Mouse (Mus musculus) forebrain, embryonic 10.5 days (tissue): ENCODE results near the gene Gm5741. TPM values are rescaled to one million over a fixed set of nuclear protein-coding genes. Genes with fewer than 3 reads are reported as not detected.
A peak's percentile ranks its signal among the peaks of the same experiment; 100 is the strongest.

Experiments
- DNase-seq: peaks from one replicate; pipeline ENCODE4 v3.0.0-alpha.2; 2017; ENCODE audit warnings: low spot score; ENCODE audit errors: extremely low spot score
- H3K27ac ChIP-seq: fragments of 300-500 bp; sonication (generic); 2 replicates; pipeline ENCODE4 v1.5.1; 2016; ENCODE audit warnings: mild to moderate bottlenecking
- H3K27me3 ChIP-seq: fragments of 300-500 bp; sonication (generic); 2 replicates; pipeline ENCODE4 v1.6.1; 2016; ENCODE audit warnings: mild to moderate bottlenecking; ENCODE audit not compliant: poor library complexity, severe bottlenecking
- H3K36me3 ChIP-seq: fragments of 300-500 bp; sonication (generic); replicated peaks from 2 replicates; pipeline ENCODE4 v1.6.1; 2016; ENCODE audit warnings: mild to moderate bottlenecking, moderate library complexity
- H3K4me1 ChIP-seq: fragments of 300-500 bp; sonication (generic); 2 replicates; pipeline ENCODE4 v1.6.1; 2016
- H3K4me3 ChIP-seq: fragments of 300-500 bp; sonication (generic); 2 replicates; pipeline ENCODE4 v1.5.1; 2016; ENCODE audit warnings: mild to moderate bottlenecking, moderate library complexity
- H3K9me3 ChIP-seq: fragments of 300-500 bp; sonication (generic); 2 replicates; pipeline ENCODE4 v1.6.1; 2016; ENCODE audit warnings: mild to moderate bottlenecking, moderate library complexity
- WGBS: fragments of 180-500 bp; shearing (Covaris S2); methylation state at CpG from one replicate; pipeline ENCODE4 v1.1.7; 2016; 5-methylcytosine and 5-hydroxymethylcytosine counted together
- microRNA-seq: library from miRNA; unstranded; fragments of <30 nt; microRNA quantifications from one replicate; pipeline ENCODE4, GENCODE M21; 2017
- polyA plus RNA-seq: library from polyadenylated mRNA; unstranded; fragments of >200 nt; fragmentation: Nextera tagmentation; extraction: Ambion mirVana; gene quantifications from 2 replicates; pipeline ENCODE4 v1.2.1, GENCODE M21; 2016

Gene Gm5741
- polyA plus RNA-seq, 1 experiment from 2014 or later, result not detected

DNA sequence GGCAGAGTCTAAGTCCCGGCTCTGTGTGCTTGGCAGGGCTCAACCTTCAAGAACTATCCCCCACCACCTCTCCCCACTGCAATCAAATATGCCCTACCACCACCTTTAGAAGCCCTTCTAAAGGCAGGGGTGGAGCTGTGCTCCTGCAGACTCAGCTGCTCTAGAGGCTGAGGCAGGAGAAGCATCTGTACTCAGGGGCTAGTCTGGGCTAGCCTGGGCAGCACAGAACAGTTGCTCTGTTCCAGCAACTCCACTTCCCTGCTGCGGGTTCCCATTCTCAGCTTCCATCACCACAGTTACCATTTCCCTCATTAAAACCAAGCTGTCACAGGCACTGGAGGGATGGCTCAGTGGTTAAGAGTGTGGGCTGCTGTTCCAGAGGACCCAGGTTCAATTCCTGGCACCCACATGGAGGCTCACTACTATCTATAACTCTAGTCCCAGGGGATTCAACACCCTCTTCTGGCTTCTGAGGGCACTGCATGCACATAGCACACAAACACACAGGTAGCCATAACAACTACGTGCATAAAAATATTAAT is 46.2 kb downstream of the Gm5741 start:
- H3K4me3 ChIP-seq, result no peak overlapping the region
- peaks cover 76% of the 10 kb centered on the region for H3K36me3 ChIP-seq
- H3K27me3 ChIP-seq, result no peaks in the 10 kb centered on the region
- 94% methylated on average over 3 of the region's 3 CpGs for WGBS
- no peak overlapping the region for H3K27ac ChIP-seq
- H3K9me3 ChIP-seq, result no peaks in the 10 kb centered on the region
- peaks cover 33% of the 10 kb centered on the region for H3K4me1 ChIP-seq
- DNase-seq, result no peak

Small RNA genes lying within 50 kb of the gene (microRNA-seq; reads per million reads assigned to microRNA genes)
- gene Gm23388 (14.1 reads per million, percentile 25 among the genes with 10 or more reads in this experiment), gene Mir7070 (2.4 reads per million)

Other genes with a start within 250 kb of the Gm5741 start
- gene Dand5, start 245.2 kb downstream of the Gm5741 start, polyA plus RNA-seq, result 2.9 and 3.5 TPM in 2 replicates
- gene Gadd45gip1, start 236.5 kb downstream of the Gm5741 start, polyA plus RNA-seq, result 49.1 and 49.6 TPM in 2 replicates
- 130 and 137 TPM in 2 replicates for gene Rad23a, start 227.3 kb downstream of the Gm5741 start, polyA plus RNA-seq
- 735 and 764 TPM in 2 replicates for gene Calr, start 221.0 kb downstream of the Gm5741 start, polyA plus RNA-seq
- 143 and 144 TPM in 2 replicates for gene Farsa, start 211.0 kb downstream of the Gm5741 start, polyA plus RNA-seq
- gene Syce2, start 195.9 kb downstream of the Gm5741 start, polyA plus RNA-seq, result 91.1 and 92.7 TPM in 2 replicates
- gene Gcdh, start 174.1 kb downstream of the Gm5741 start, polyA plus RNA-seq, result 44.6 and 49.6 TPM in 2 replicates
- 18.3 and 24.3 TPM in 2 replicates for gene Klf1, start 166.1 kb downstream of the Gm5741 start, polyA plus RNA-seq
- gene Dnase2a, start 159.4 kb downstream of the Gm5741 start, polyA plus RNA-seq, result 7.9 and 9.2 TPM in 2 replicates
- 2.6 and 3.8 TPM in 2 replicates for gene Mast1, start 130.6 kb downstream of the Gm5741 start, polyA plus RNA-seq
- 1.3 and 1.8 TPM in 2 replicates for gene Rtbdn, start 121.0 kb downstream of the Gm5741 start, polyA plus RNA-seq
- gene Gm49661, start 98.5 kb downstream of the Gm5741 start, polyA plus RNA-seq, result not detected in 2 replicates
- 1,199 and 1,255 TPM in 2 replicates for gene Prdx2, start 98.4 kb downstream of the Gm5741 start, polyA plus RNA-seq
- gene Rnaseh2a, start 98.2 kb downstream of the Gm5741 start, polyA plus RNA-seq, result 163 and 173 TPM in 2 replicates
- gene Junb, start 89.3 kb downstream of the Gm5741 start, polyA plus RNA-seq, result 3.8 and 4.0 TPM in 2 replicates
- gene Hook2, start 77.4 kb downstream of the Gm5741 start, polyA plus RNA-seq, result 18.3 and 19.0 TPM in 2 replicates
- gene Best2, start 53.5 kb downstream of the Gm5741 start, polyA plus RNA-seq, result not detected in 2 replicates
- 164 and 166 TPM in 2 replicates for gene Asna1, start 42.7 kb downstream of the Gm5741 start, polyA plus RNA-seq
- 123 and 142 TPM in 2 replicates for gene Trir, start 41.2 kb downstream of the Gm5741 start, polyA plus RNA-seq
- 31.5 and 33.2 TPM in 2 replicates for gene Tnpo2, start 31.1 kb downstream of the Gm5741 start, polyA plus RNA-seq
- gene Fbxw9, start 7.9 kb downstream of the Gm5741 start, polyA plus RNA-seq, result 22.9 and 26.3 TPM in 2 replicates
- 67.2 and 68.5 TPM in 2 replicates for gene Dhps, start 3.8 kb upstream of the Gm5741 start, polyA plus RNA-seq
- 139 and 142 TPM in 2 replicates for gene Wdr83os, start 12.8 kb upstream of the Gm5741 start, polyA plus RNA-seq
- gene Wdr83, start 13.3 kb upstream of the Gm5741 start, polyA plus RNA-seq, result 58.4 and 63.3 TPM in 2 replicates
- gene Man2b1, start 15.3 kb upstream of the Gm5741 start, polyA plus RNA-seq, result 21.9 and 24.1 TPM in 2 replicates
- gene Zfp791, start 55.1 kb upstream of the Gm5741 start, polyA plus RNA-seq, result 1.3 and 1.9 TPM in 2 replicates
- gene Cks1brt, start 83.9 kb upstream of the Gm5741 start, polyA plus RNA-seq, result not detected in 2 replicates
- not detected in 2 replicates for gene Olfr371, start 158.0 kb upstream of the Gm5741 start, polyA plus RNA-seq
- 164 and 172 TPM in 2 replicates for gene Orc6, start 231.7 kb upstream of the Gm5741 start, polyA plus RNA-seq
- gene Vps35, start 231.8 kb upstream of the Gm5741 start, polyA plus RNA-seq, result 148 and 149 TPM in 2 replicates